Mouse (Mus musculus) liver (tissue): ENCODE data around the gene St6galnac5.
"Not testable (repeated sequence)": the region's sequence is repeated elsewhere in the genome, so short reads cannot be mapped to it uniquely, and the experiment has no call there.

Source experiments
- DNase-seq: peaks from one replicate; pipeline ENCODE4 v3.0.0-alpha.2; 2020; ENCODE audit warnings: mixed read lengths

St6galnac5 gene

GRCm38 (mm10) chr3:152861978-152862377 lies 120.1 kb downstream of the St6galnac5 start:
- DNase-seq: no peak

GRCm38 (mm10) chr3:152861450-152861849 lies 120.6 kb downstream of the St6galnac5 start:
- DNase-seq: no peak

GRCm38 (mm10) chr3:152856095-152856494 lies 126.0 kb downstream of the St6galnac5 start:
- DNase-seq: no peak

- DNase-seq: no peak
Observed at GRCm38 (mm10) chr3:152855006-152855614, 126.9 kb downstream of the St6galnac5 start.

GRCm38 (mm10) chr3:152843925-152844324 lies 138.1 kb downstream of the St6galnac5 start:
- no peak for DNase-seq

- no peak for DNase-seq
Observed at GRCm38 (mm10) chr3:152842648-152843047, 139.4 kb downstream of the St6galnac5 start.

GRCm38 (mm10) chr3:152841264-152841663 lies 140.8 kb downstream of the St6galnac5 start:
- DNase-seq: no peak

- no peak for DNase-seq
Observed at GRCm38 (mm10) chr3:152837938-152838337, 144.1 kb downstream of the St6galnac5 start.

GRCm38 (mm10) chr3:152837407-152837806 lies 144.6 kb downstream of the St6galnac5 start:
- DNase-seq: no peak

GRCm38 (mm10) chr3:152832436-152832835 lies 149.6 kb downstream of the St6galnac5 start:
- DNase-seq: no peak

- no peak for DNase-seq
Observed at GRCm38 (mm10) chr3:152831974-152832373, 150.1 kb downstream of the St6galnac5 start.

GRCm38 (mm10) chr3:152831377-152831776 lies 150.7 kb downstream of the St6galnac5 start:
- no peak for DNase-seq

- DNase-seq: peak; percentile 64
Observed at GRCm38 (mm10) chr3:152821202-152821601, 160.8 kb downstream of the St6galnac5 start.

- DNase-seq: no peak
Observed at GRCm38 (mm10) chr3:152820406-152820805, 161.6 kb downstream of the St6galnac5 start.

GRCm38 (mm10) chr3:152815110-152815509 lies 166.9 kb downstream of the St6galnac5 start:
- no peak for DNase-seq

- DNase-seq: no peak
Observed at GRCm38 (mm10) chr3:152813905-152814304, 168.1 kb downstream of the St6galnac5 start.

- DNase-seq: peak; percentile 46
Observed at GRCm38 (mm10) chr3:152799738-152800431, 182.2 kb downstream of the St6galnac5 start.

- DNase-seq: peak; percentile 34
Observed at GRCm38 (mm10) chr3:152797354-152797753, 184.7 kb downstream of the St6galnac5 start.

- DNase-seq: no peak
Observed at GRCm38 (mm10) chr3:152796216-152796615, 185.8 kb downstream of the St6galnac5 start.

- no peak for DNase-seq
Observed at GRCm38 (mm10) chr3:152793006-152793405, 189.0 kb downstream of the St6galnac5 start.

GRCm38 (mm10) chr3:152792601-152793000 lies 189.4 kb downstream of the St6galnac5 start:
- DNase-seq: no peak

- DNase-seq: not testable (repeated sequence)
Observed at GRCm38 (mm10) chr3:152788301-152788953, 193.6 kb downstream of the St6galnac5 start.

- DNase-seq: not testable (repeated sequence)
Observed at GRCm38 (mm10) chr3:152784353-152784752, 197.7 kb downstream of the St6galnac5 start.

GRCm38 (mm10) chr3:152783792-152784191 lies 198.3 kb downstream of the St6galnac5 start:
- DNase-seq: peak; percentile 77
